Mouse (Mus musculus): Measurements from ENCODE around the gene Nploc4. TPM values are rescaled to one million over a fixed set of nuclear protein-coding genes. Genes with fewer than 3 reads are reported as not detected.

Nploc4 gene
- polyA plus RNA-seq, 1 experiment from 2014 or later: 33.9 TPM

GRCm38 (mm10) chr11:120388580-120388979, 48.9 kb downstream of the Nploc4 start:
- Histone ChIP-seq H3K27me3 (no peaks in the 10 kb centered on the region), H3K36me3 (ENCODE audit: poor library complexity, severe bottlenecking) (peaks cover 72% of the 10 kb centered on the region), H3K27ac (no peak overlapping the region), H3K9ac (no peak overlapping the region), H3K4me1 (no peaks in the 10 kb centered on the region), H3K4me3 (no peak overlapping the region), H3K9me3 (replicated peaks) (no peaks in the 10 kb centered on the region), H3K4me2 (no peak overlapping the region)
- WGBS: 95% methylated on average over 9 of the region's 9 CpGs
- ATAC-seq: no peak

- Histone ChIP-seq H3K4me2 (no peak overlapping the region), H3K9ac (no peak overlapping the region), H3K27ac (no peak overlapping the region), H3K27me3 (no peaks in the 10 kb centered on the region), H3K36me3 (ENCODE audit: poor library complexity, severe bottlenecking) (peaks cover 72% of the 10 kb centered on the region), H3K4me3 (no peak overlapping the region), H3K4me1 (no peaks in the 10 kb centered on the region), H3K9me3 (replicated peaks) (no peaks in the 10 kb centered on the region)
- ATAC-seq: no peak
- 72% methylated on average over 2 of the region's 2 CpGs for WGBS
Measured at GRCm38 (mm10) chr11:120387157-120387556, 50.4 kb downstream of the Nploc4 start.

GRCm38 (mm10) chr11:120386632-120387031, 50.9 kb downstream of the Nploc4 start:
- H3K9me3 ChIP-seq (replicated peaks): no peaks in the 10 kb centered on the region
- no peak overlapping the region for H3K4me3 ChIP-seq
- H3K9ac ChIP-seq: no peak overlapping the region
- no peak for ATAC-seq
- 97% methylated on average over 6 of the region's 6 CpGs for WGBS
- no peaks in the 10 kb centered on the region for H3K27me3 ChIP-seq
- peaks cover 76% of the 10 kb centered on the region for H3K36me3 ChIP-seq (ENCODE audit: poor library complexity, severe bottlenecking)
- no peak overlapping the region for H3K27ac ChIP-seq
- H3K4me1 ChIP-seq: no peaks in the 10 kb centered on the region
- H3K4me2 ChIP-seq: no peak overlapping the region

DNA sequence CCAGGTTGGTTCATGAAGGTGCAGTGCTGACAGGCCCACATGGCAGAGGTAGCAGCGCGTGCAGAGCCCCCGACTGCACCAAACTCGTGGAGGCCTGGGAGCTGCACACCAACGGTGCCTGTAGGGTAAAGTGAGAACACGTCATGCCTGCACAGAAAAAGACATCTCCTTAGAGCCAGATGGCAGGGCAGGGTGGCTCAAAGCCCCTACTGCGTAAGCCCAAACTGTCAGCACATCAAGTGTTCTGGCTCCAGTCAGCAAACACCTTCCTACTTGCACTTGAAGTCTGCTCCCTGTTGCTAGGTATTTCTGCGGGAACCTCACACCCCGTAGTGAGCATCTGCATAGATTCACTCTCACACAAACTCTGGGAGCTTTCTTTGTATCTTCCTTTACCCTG, 55.0 kb downstream of the Nploc4 start:
- WGBS: 97% methylated on average over 9 of the region's 9 CpGs
- Histone ChIP-seq H3K4me1 (peaks cover 13% of the 10 kb centered on the region), H3K4me3 (no peak overlapping the region), H3K9ac (no peak overlapping the region), H3K27me3 (no peaks in the 10 kb centered on the region), H3K9me3 (replicated peaks) (no peaks in the 10 kb centered on the region), H3K27ac (no peak overlapping the region), H3K36me3 (ENCODE audit: poor library complexity, severe bottlenecking) (peaks cover 75% of the 10 kb centered on the region), H3K4me2 (no peak overlapping the region)
- ATAC-seq: no peak

GRCm38 (mm10) chr11:120381157-120381556, 56.4 kb downstream of the Nploc4 start:
- no peak for ATAC-seq
- no peaks in the 10 kb centered on the region for H3K27me3 ChIP-seq
- H3K4me2 ChIP-seq: no peak overlapping the region
- no peaks in the 10 kb centered on the region for H3K9me3 ChIP-seq (replicated peaks)
- 95% methylated on average over 4 of the region's 4 CpGs for whole genome bisulfite sequencing
- H3K4me1 ChIP-seq: peaks cover 24% of the 10 kb centered on the region
- no peak overlapping the region for H3K27ac ChIP-seq
- no peak overlapping the region for H3K4me3 ChIP-seq
- peaks cover 71% of the 10 kb centered on the region for H3K36me3 ChIP-seq (ENCODE audit: poor library complexity, severe bottlenecking)
- H3K9ac ChIP-seq: no peak overlapping the region

DNA sequence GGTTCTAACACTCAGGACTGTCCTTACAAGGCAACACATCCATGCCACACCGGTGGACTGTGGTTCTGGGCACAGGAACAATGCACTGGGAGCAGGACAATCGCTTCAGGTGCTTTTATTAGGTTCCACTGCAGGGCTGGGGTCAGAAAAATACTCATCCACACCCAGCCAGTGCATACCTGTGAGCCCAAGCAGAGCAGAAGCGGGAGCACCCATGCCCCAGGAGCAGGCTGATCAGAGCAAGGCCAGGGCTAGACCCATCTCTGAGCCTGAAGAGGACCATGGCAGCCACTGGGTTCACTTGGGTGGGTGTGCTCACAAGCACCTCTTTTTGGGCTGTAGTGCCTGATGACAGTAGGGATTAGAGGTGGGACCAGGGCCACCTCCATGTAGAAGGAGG, 57.2 kb downstream of the Nploc4 start:
- WGBS: 95% methylated on average over 3 of the region's 3 CpGs
- Histone ChIP-seq H3K4me1 (peaks cover 24% of the 10 kb centered on the region), H3K9me3 (replicated peaks) (no peaks in the 10 kb centered on the region), H3K9ac (no peak overlapping the region), H3K4me2 (no peak overlapping the region), H3K27ac (no peak overlapping the region), H3K27me3 (no peaks in the 10 kb centered on the region), H3K36me3 (ENCODE audit: poor library complexity, severe bottlenecking) (peaks cover 71% of the 10 kb centered on the region), H3K4me3 (no peak overlapping the region)
- ATAC-seq: no peak

- Histone ChIP-seq H3K27me3 (no peaks in the 10 kb centered on the region), H3K4me1 (peaks cover 30% of the 10 kb centered on the region), H3K36me3 (ENCODE audit: poor library complexity, severe bottlenecking) (peaks cover 71% of the 10 kb centered on the region), H3K4me2 (peak within 1 kb of the TSS; percentile 88), H3K4me3 (peak within 1 kb of the TSS; percentile 85), H3K9ac (peak within 1 kb of the TSS; percentile 92), H3K9me3 (replicated peaks) (no peaks in the 10 kb centered on the region), H3K27ac (peak within 1 kb of the TSS; percentile 58)
- ATAC-seq: peak; percentile 90
- 10% methylated on average over 54 of the region's 54 CpGs for WGBS
Measured at GRCm38 (mm10) chr11:120378611-120379540, 58.6 kb downstream of the Nploc4 start, which contains the start of gene Faap100. Gene Faap100, minus strand, starts transcription at chr11:120378764.

DNA sequence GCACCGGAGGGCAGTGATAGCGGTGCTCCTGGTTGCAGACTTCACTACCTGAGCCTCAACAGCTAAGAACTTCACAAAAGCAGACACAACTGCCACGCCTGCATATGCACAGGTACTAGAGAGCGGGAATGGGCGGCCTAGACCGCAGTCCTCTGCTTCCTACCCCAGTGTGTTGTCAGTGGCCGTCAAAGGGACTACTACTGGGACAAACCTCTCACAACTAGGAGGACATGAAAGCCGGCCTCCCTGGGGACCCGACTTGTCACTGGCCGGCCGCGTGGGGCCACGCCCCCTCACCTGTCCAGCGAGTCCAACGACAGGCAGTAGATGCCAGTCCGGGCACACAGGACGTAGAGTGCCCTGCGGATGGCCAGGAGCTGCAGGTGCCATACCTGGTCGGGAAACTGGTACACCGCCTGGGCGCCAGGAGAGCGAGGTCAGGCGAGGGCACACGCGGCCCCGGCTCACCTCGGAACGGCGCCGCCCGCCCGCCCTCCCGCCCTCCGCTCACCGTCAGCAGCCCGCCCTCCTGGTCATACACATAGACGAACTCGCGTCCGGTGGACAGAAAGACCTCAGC, 59.4 kb downstream of the Nploc4 start:
- no peaks in the 10 kb centered on the region for H3K9me3 ChIP-seq (replicated peaks)
- H3K4me2 ChIP-seq: peak overlapping the region; percentile 88
- peak; percentile 32 for ATAC-seq
- H3K4me3 ChIP-seq: peak overlapping the region; percentile 85
- H3K36me3 ChIP-seq (ENCODE audit: poor library complexity, severe bottlenecking): peaks cover 71% of the 10 kb centered on the region
- peak overlapping the region; percentile 92 for H3K9ac ChIP-seq
- peaks cover 33% of the 10 kb centered on the region for H3K4me1 ChIP-seq
- H3K27me3 ChIP-seq: no peaks in the 10 kb centered on the region
- H3K27ac ChIP-seq: peak overlapping the region; percentile 58
- 3% methylated on average over 39 of the region's 40 CpGs for WGBS

- no peaks in the 10 kb centered on the region for H3K9me3 ChIP-seq (replicated peaks)
- H3K4me3 ChIP-seq: peak overlapping the region; percentile 85
- peak overlapping the region; percentile 10; the same call in 1 of the 2 replicates for H3K27ac ChIP-seq
- WGBS: 77% methylated on average over 10 of the region's 10 CpGs
- H3K4me1 ChIP-seq: peaks cover 33% of the 10 kb centered on the region
- H3K27me3 ChIP-seq: no peaks in the 10 kb centered on the region
- peak overlapping the region; percentile 88 for H3K4me2 ChIP-seq
- H3K36me3 ChIP-seq (ENCODE audit: poor library complexity, severe bottlenecking): peaks cover 71% of the 10 kb centered on the region
- peak overlapping the region; percentile 92 for H3K9ac ChIP-seq
- no peak for ATAC-seq
Measured at GRCm38 (mm10) chr11:120377337-120377736, 60.2 kb downstream of the Nploc4 start.

DNA sequence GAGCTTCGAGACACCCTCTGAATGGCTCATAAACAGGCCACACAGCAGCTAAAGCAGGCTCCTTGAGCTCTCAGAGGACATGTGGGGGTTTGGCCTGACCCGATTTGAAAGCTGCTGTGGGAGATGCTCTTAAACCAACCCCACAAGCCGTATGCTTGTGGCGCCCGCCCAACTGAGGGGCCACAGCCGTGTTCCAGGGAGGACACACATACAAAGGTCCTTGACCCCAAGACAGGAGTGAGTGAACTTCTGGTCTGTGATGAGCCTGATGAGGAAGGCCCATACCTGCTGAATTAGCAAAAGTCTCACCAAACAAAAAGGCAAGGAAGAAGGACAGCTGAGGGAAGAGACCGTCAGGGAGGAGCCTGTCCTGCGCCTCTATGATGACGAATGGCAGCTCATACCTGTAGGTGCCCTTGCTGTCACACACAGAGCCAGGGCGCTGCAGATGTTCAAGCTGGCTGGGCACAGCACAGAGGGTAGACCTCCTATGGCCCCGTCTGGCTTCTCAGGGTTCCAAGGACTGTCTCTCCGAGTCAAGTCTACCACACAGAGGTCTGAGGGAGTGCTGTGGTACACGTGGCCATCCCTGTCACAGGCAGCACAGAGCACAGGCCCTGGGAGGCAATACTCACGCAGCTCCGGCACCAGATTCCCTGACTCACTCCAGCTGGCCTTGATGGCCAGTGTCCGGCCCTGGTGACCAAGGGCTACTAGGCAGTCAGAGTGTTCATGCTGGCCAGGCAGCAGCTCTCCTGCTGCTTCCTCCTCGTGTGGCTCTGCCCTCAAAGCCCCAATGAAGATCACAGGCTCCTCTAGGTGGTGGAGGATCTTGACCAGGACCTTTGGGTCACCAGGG, 61.0 kb downstream of the Nploc4 start:
- Histone ChIP-seq H3K27ac (no peak overlapping the region), H3K27me3 (no peaks in the 10 kb centered on the region), H3K9me3 (replicated peaks) (no peaks in the 10 kb centered on the region), H3K36me3 (ENCODE audit: poor library complexity, severe bottlenecking) (peaks cover 71% of the 10 kb centered on the region), H3K4me1 (peaks cover 33% of the 10 kb centered on the region), H3K4me3 (peak overlapping the region; percentile 85; the same call in 1 of the 2 replicates), H3K9ac (0 out of 2 replicates have a peak overlapping the region, but pooled peaks have one; percentile 92), H3K4me2 (peak overlapping the region; percentile 88)
- no peak for ATAC-seq
- WGBS: 89% methylated on average over 17 of the region's 17 CpGs

- H3K4me3 ChIP-seq: no peak overlapping the region
- no peaks in the 10 kb centered on the region for H3K9me3 ChIP-seq (replicated peaks)
- no peak for ATAC-seq
- 95% methylated on average over 10 of the region's 10 CpGs for WGBS
- H3K36me3 ChIP-seq (ENCODE audit: poor library complexity, severe bottlenecking): peaks cover 71% of the 10 kb centered on the region
- H3K4me2 ChIP-seq: no peak overlapping the region
- no peaks in the 10 kb centered on the region for H3K27me3 ChIP-seq
- H3K9ac ChIP-seq: no peak overlapping the region
- no peak overlapping the region for H3K27ac ChIP-seq
- H3K4me1 ChIP-seq: peaks cover 33% of the 10 kb centered on the region
Measured at GRCm38 (mm10) chr11:120375324-120375723, 62.2 kb downstream of the Nploc4 start.

Data from forebrain, embryonic 13.5 days (tissue).